In genomic region chr10:80304862-80305261, GRCm38 (mm10) we compare ENCODE assay signal across 8 mouse cellular contexts. TPM values are rescaled to one million over a fixed set of nuclear protein-coding genes. Genes with fewer than 3 reads are reported as not detected.
DNase-seq lines count a peak whose midpoint lies in the region; ATAC-seq lines count a peak whose summit lies in the region.

No protein-coding gene starts in this region.

- H3K4me1 ChIP-seq in embryonic facial prominence, embryonic 15.5 days = 0 out of 2 replicates have a peak, but pooled peaks cover 7% of the 10 kb centered on the region
- H3K4me1 ChIP-seq in stomach, embryonic 15.5 days = no peaks in the 10 kb centered on the region; the same call in 1 of the 2 replicates

- peaks cover 11% of the 10 kb centered on the region; the same call in 1 of the 2 replicates for H3K36me3 ChIP-seq in embryonic facial prominence, embryonic 15.5 days
- H3K36me3 ChIP-seq in stomach, embryonic 15.5 days = no peaks in the 10 kb centered on the region

- H3K9me3 ChIP-seq in embryonic facial prominence, embryonic 15.5 days (replicated peaks) = no peaks in the 10 kb centered on the region
- no peaks in the 10 kb centered on the region for H3K9me3 ChIP-seq in stomach, embryonic 15.5 days

- 0 out of 2 replicates have a peak overlapping the region, but pooled peaks have one; percentile 34 for H3K4me2 ChIP-seq in embryonic facial prominence, embryonic 15.5 days (replicated peaks)
- peak overlapping the region; percentile 30 for H3K4me2 ChIP-seq in stomach, embryonic 15.5 days

- H3K9ac ChIP-seq in embryonic facial prominence, embryonic 15.5 days = no peak overlapping the region
- H3K9ac ChIP-seq in stomach, embryonic 15.5 days = no peak overlapping the region

- H3K27ac ChIP-seq in embryonic facial prominence, embryonic 15.5 days (replicated peaks) = no peak overlapping the region
- H3K27ac ChIP-seq in stomach, embryonic 15.5 days = no peak overlapping the region

- no peak overlapping the region for H3K4me3 ChIP-seq in embryonic facial prominence, embryonic 15.5 days (replicated peaks)
- H3K4me3 ChIP-seq in stomach, embryonic 15.5 days (replicated peaks) = peak overlapping the region; percentile 12; the same call in 1 of the 2 replicates

- peak; percentile 15 to 33 for DNase-seq in cerebellum, adult 18-20 months
- DNase-seq in cerebellum, adult 11 months = no peak
- peak; percentile 57 for DNase-seq in kidney, adult 9 months
- DNase-seq in adrenal gland, postnatal 4 days (ENCODE audit: low spot score in 2 of 2) = no peak
- no peak for DNase-seq in embryo, embryonic 10 days (ENCODE audit: low spot score)

- 15% methylated on average over 25 of the region's 25 CpGs for WGBS in embryonic facial prominence, embryonic 15.5 days
- WGBS in stomach, embryonic 15.5 days = 12% methylated on average over 25 of the region's 25 CpGs

- H3K27me3 ChIP-seq in embryonic facial prominence, embryonic 15.5 days = peaks cover 47% of the 10 kb centered on the region
- H3K27me3 ChIP-seq in stomach, embryonic 15.5 days (replicated peaks) = peaks cover 67% of the 10 kb centered on the region

- ATAC-seq in embryonic facial prominence, embryonic 15.5 days (ENCODE audit: insufficient number of reproducible peaks, low FRiP score, low TSS enrichment, low read depth) = no peak
- ATAC-seq in megakaryocyte progenitor cell, adult 5-6 weeks (replicated peaks; ENCODE audit: poor library complexity) = peak; percentile 95
- ATAC-seq in stomach, embryonic 15.5 days (ENCODE audit: insufficient read depth, low FRiP score, low read depth) = no peak

RNA-seq across cellular contexts. Expression of gene Apc2, which starts 9.1 kb away (rescaled TPM):
- polyA plus RNA-seq in embryonic facial prominence, embryonic 15.5 days (2015; fragmentation: Nextera tagmentation; extraction: Ambion mirVana) = 3.4 and 5.4 TPM in 2 replicates
- total RNA-seq in megakaryocyte progenitor cell, adult 5-6 weeks (2015) = not detected in 2 replicates
- 0.03 TPM in 1 of 2 replicates, not detected in the other for total RNA-seq in megakaryocyte progenitor cell, adult 5-6 weeks (2017)
- 5.0 and 5.2 TPM in 2 replicates for polyA plus RNA-seq in stomach, embryonic 15.5 days (2015; fragmentation: Nextera tagmentation; extraction: Ambion mirVana)
- total RNA-seq in adrenal gland, postnatal 4 days (2021) = 10 to 100 TPM in 1 of 2 experiments, 1 to 10 TPM in 1; 9.9 to 10.4 TPM

RNA-seq across cellular contexts. Expression of gene Rps15, which starts 12.6 kb away (rescaled TPM):
- polyA plus RNA-seq in embryonic facial prominence, embryonic 15.5 days (2015; fragmentation: Nextera tagmentation; extraction: Ambion mirVana) = 969 and 997 TPM in 2 replicates
- 2,196 and 2,314 TPM in 2 replicates for total RNA-seq in megakaryocyte progenitor cell, adult 5-6 weeks (2015)
- 2,623 and 2,987 TPM in 2 replicates for total RNA-seq in megakaryocyte progenitor cell, adult 5-6 weeks (2017)
- 904 and 948 TPM in 2 replicates for polyA plus RNA-seq in stomach, embryonic 15.5 days (2015; fragmentation: Nextera tagmentation; extraction: Ambion mirVana)
- total RNA-seq in adrenal gland, postnatal 4 days (2021) = 1,000 to 10,000 TPM; 1,413 to 1,504 TPM

RNA-seq across cellular contexts. Expression of gene 2310011J03Rik, which starts 15.5 kb away (rescaled TPM):
- polyA plus RNA-seq in embryonic facial prominence, embryonic 15.5 days (2015; fragmentation: Nextera tagmentation; extraction: Ambion mirVana) = 50.8 and 52.7 TPM in 2 replicates
- 22.9 and 24.2 TPM in 2 replicates for total RNA-seq in megakaryocyte progenitor cell, adult 5-6 weeks (2015)
- total RNA-seq in megakaryocyte progenitor cell, adult 5-6 weeks (2017) = 15.7 and 16.8 TPM in 2 replicates
- polyA plus RNA-seq in stomach, embryonic 15.5 days (2015; fragmentation: Nextera tagmentation; extraction: Ambion mirVana) = 40.5 and 46.4 TPM in 2 replicates
- 10 to 100 TPM; 30.8 to 31.2 TPM for total RNA-seq in adrenal gland, postnatal 4 days (2021)

RNA-seq across cellular contexts. Expression of gene Pcsk4, which starts 24.4 kb away (rescaled TPM):
- polyA plus RNA-seq in embryonic facial prominence, embryonic 15.5 days (2015; fragmentation: Nextera tagmentation; extraction: Ambion mirVana) = 4.2 and 5.2 TPM in 2 replicates
- 5.3 and 7.0 TPM in 2 replicates for total RNA-seq in megakaryocyte progenitor cell, adult 5-6 weeks (2015)
- total RNA-seq in megakaryocyte progenitor cell, adult 5-6 weeks (2017) = 0.67 and 1.8 TPM in 2 replicates
- 4.8 and 5.4 TPM in 2 replicates for polyA plus RNA-seq in stomach, embryonic 15.5 days (2015; fragmentation: Nextera tagmentation; extraction: Ambion mirVana)
- total RNA-seq in adrenal gland, postnatal 4 days (2021) = 1 to 10 TPM; 7.7 to 7.8 TPM

RNA-seq across cellular contexts. Expression of gene Reep6, which starts 24.9 kb away (rescaled TPM):
- 10.7 and 13.7 TPM in 2 replicates for polyA plus RNA-seq in embryonic facial prominence, embryonic 15.5 days (2015; fragmentation: Nextera tagmentation; extraction: Ambion mirVana)
- total RNA-seq in megakaryocyte progenitor cell, adult 5-6 weeks (2015) = 2.7 and 3.8 TPM in 2 replicates
- total RNA-seq in megakaryocyte progenitor cell, adult 5-6 weeks (2017) = 1.2 and 1.5 TPM in 2 replicates
- 44.5 and 51.2 TPM in 2 replicates for polyA plus RNA-seq in stomach, embryonic 15.5 days (2015; fragmentation: Nextera tagmentation; extraction: Ambion mirVana)
- 10 to 100 TPM; 13.1 to 26.7 TPM for total RNA-seq in adrenal gland, postnatal 4 days (2021)

Comparison
In these comparisons a context has a peak if more than half of its experiments do, and no peak if none do; other contexts are left out.
1. DNase-seq: peak in cerebellum, adult 18-20 months (2 of 2) and kidney, adult 9 months (single experiment); none in cerebellum, adult 11 months (single experiment), adrenal gland, postnatal 4 days (0 of 2) and embryo, embryonic 10 days (single experiment).
2. RNA of gene Apc2, which starts 9.1 kb away (total RNA-seq): 9.9 to 10.4 TPM in adrenal gland, postnatal 4 days; 0.03 TPM in megakaryocyte progenitor cell, adult 5-6 weeks; every median in the first group is over 10 times any median in the second.